Mouse (Mus musculus): ENCODE results near the gene Tex29. TPM values are rescaled to one million over a fixed set of nuclear protein-coding genes. Genes with fewer than 3 reads are reported as not detected.
A peak's percentile ranks its signal among the peaks of the same experiment; 100 is the strongest.

Gene Tex29
- total RNA-seq (2021): under 1 TPM; 0.87 to 0.93 TPM
- long read RNA-seq, experiment 1: 0 reads
- long read RNA-seq, experiment 2: 0 reads

- no peak for DNase-seq (ENCODE audit: extremely low spot score in 1 of 2, low spot score in 2 of 2)
- H3K4me3 ChIP-seq: no peak within 1 kb of the TSS
- TF ChIP-seq CTCF (IDR thresholded peaks at IDR 0.05): no peak
- H3K27ac ChIP-seq: no peak within 1 kb of the TSS
- intact Hi-C loops (cut with DNase I): no loop called here
Measured at GRCm38 (mm10) chr8:11840174-11840573, at the start of gene Tex29. TSS of gene Tex29 (plus strand) at chr8:11840474.

- intact Hi-C loops (cut with DNase I): no loop called here
- no peak overlapping the region for H3K4me3 ChIP-seq
- no peak for TF ChIP-seq CTCF (IDR thresholded peaks at IDR 0.05)
- no peak overlapping the region for H3K27ac ChIP-seq
- DNase-seq (ENCODE audit: extremely low spot score in 1 of 2, low spot score in 2 of 2): no peak
Measured at GRCm38 (mm10) chr8:11794956-11795355, 45.3 kb upstream of the Tex29 start.

- Histone ChIP-seq H3K4me3 (no peak overlapping the region), H3K27ac (0 out of 2 replicates have a peak overlapping the region, but pooled peaks have one; percentile 0)
- intact Hi-C loops (cut with DNase I): no loop called here
Measured at GRCm38 (mm10) chr8:11797128-11797527, 43.1 kb upstream of the Tex29 start.

GRCm38 (mm10) chr8:11797729-11798479 is 42.4 kb upstream of the Tex29 start:
- Histone ChIP-seq H3K27ac (peak overlapping the region; percentile 9; the same call in 1 of the 2 replicates), H3K4me3 (no peak overlapping the region)
- intact Hi-C loops (cut with DNase I): no loop called here
- DNase-seq (ENCODE audit: extremely low spot score in 1 of 2, low spot score in 2 of 2): peak; percentile 49 to 50
- TF ChIP-seq CTCF (IDR thresholded peaks at IDR 0.05): no peak

More at GRCm38 (mm10) chr8:11797128-11797527, 43.1 kb upstream of the Tex29 start:
- no peak for TF ChIP-seq CTCF (IDR thresholded peaks at IDR 0.05)
- no peak for DNase-seq (ENCODE audit: extremely low spot score in 1 of 2, low spot score in 2 of 2)

GRCm38 (mm10) chr8:11798480-11798867 is 41.8 kb upstream of the Tex29 start:
- no peak overlapping the region for H3K4me3 ChIP-seq
- intact Hi-C loops (cut with DNase I): no loop called here
- no peak overlapping the region for H3K27ac ChIP-seq
- no peak for TF ChIP-seq CTCF (IDR thresholded peaks at IDR 0.05)
- no peak for DNase-seq (ENCODE audit: extremely low spot score in 1 of 2, low spot score in 2 of 2)

GRCm38 (mm10) chr8:11799098-11799497 is 41.2 kb upstream of the Tex29 start:
- Histone ChIP-seq H3K27ac (no peak overlapping the region), H3K4me3 (no peak overlapping the region)
- no peak for DNase-seq (ENCODE audit: extremely low spot score in 1 of 2, low spot score in 2 of 2)
- TF ChIP-seq CTCF (IDR thresholded peaks at IDR 0.05): no peak
- intact Hi-C loops (cut with DNase I): no loop called here

- intact Hi-C loops (cut with DNase I): no loop called here
- DNase-seq (ENCODE audit: extremely low spot score in 1 of 2, low spot score in 2 of 2): no peak
- no peak for TF ChIP-seq CTCF (IDR thresholded peaks at IDR 0.05)
- Histone ChIP-seq H3K4me3 (no peak overlapping the region), H3K27ac (no peak overlapping the region)
Measured at GRCm38 (mm10) chr8:11800481-11800880, 39.8 kb upstream of the Tex29 start.

- Histone ChIP-seq H3K27ac (no peak overlapping the region), H3K4me3 (no peak overlapping the region)
- intact Hi-C loops (cut with DNase I): no loop called here
- TF ChIP-seq CTCF (IDR thresholded peaks at IDR 0.05): no peak
- no peak for DNase-seq (ENCODE audit: extremely low spot score in 1 of 2, low spot score in 2 of 2)
Measured at GRCm38 (mm10) chr8:11801571-11801970, 38.7 kb upstream of the Tex29 start.

GRCm38 (mm10) chr8:11804914-11805313 is 35.4 kb upstream of the Tex29 start:
- no peak overlapping the region for H3K4me3 ChIP-seq
- no peak for TF ChIP-seq CTCF (IDR thresholded peaks at IDR 0.05)
- no peak for DNase-seq (ENCODE audit: extremely low spot score in 1 of 2, low spot score in 2 of 2)
- no peak overlapping the region for H3K27ac ChIP-seq
- intact Hi-C loops (cut with DNase I): no loop called here

- Histone ChIP-seq H3K4me3 (no peak overlapping the region), H3K27ac (no peak overlapping the region)
- DNase-seq (ENCODE audit: extremely low spot score in 1 of 2, low spot score in 2 of 2): no peak
- no peak for TF ChIP-seq CTCF (IDR thresholded peaks at IDR 0.05)
- intact Hi-C loops (cut with DNase I): no loop called here
Measured at GRCm38 (mm10) chr8:11806252-11806651, 34.0 kb upstream of the Tex29 start.

- TF ChIP-seq CTCF (IDR thresholded peaks at IDR 0.05): no peak
Measured at GRCm38 (mm10) chr8:11807361-11807760, 32.9 kb upstream of the Tex29 start.

GRCm38 (mm10) chr8:11808047-11808446 is 32.2 kb upstream of the Tex29 start:
- TF ChIP-seq CTCF (IDR thresholded peaks at IDR 0.05): no peak
- H3K4me3 ChIP-seq: no peak overlapping the region

More at GRCm38 (mm10) chr8:11807361-11807760, 32.9 kb upstream of the Tex29 start:
- H3K4me3 ChIP-seq: no peak overlapping the region
- DNase-seq (ENCODE audit: extremely low spot score in 1 of 2, low spot score in 2 of 2): no peak
- intact Hi-C loops (cut with DNase I): no loop called here
- no peak overlapping the region for H3K27ac ChIP-seq

GRCm38 (mm10) chr8:11810426-11810825 is 29.8 kb upstream of the Tex29 start:
- intact Hi-C loops (cut with DNase I): no loop called here
- no peak for DNase-seq (ENCODE audit: extremely low spot score in 1 of 2, low spot score in 2 of 2)
- no peak for TF ChIP-seq CTCF (IDR thresholded peaks at IDR 0.05)
- Histone ChIP-seq H3K27ac (no peak overlapping the region), H3K4me3 (no peak overlapping the region)

More at GRCm38 (mm10) chr8:11808047-11808446, 32.2 kb upstream of the Tex29 start:
- intact Hi-C loops (cut with DNase I): no loop called here
- DNase-seq (ENCODE audit: extremely low spot score in 1 of 2, low spot score in 2 of 2): no peak
- no peak overlapping the region for H3K27ac ChIP-seq

Measured in left cerebral cortex, adult 2 months (tissue).